Mouse (Mus musculus) olfactory bulb, adult 2 months (tissue): ENCODE measurements at regions not wholly inside any gene's neighbourhood (a gene's known extent, or its start where the extent isn't known, plus 50 kb on each side); places are given as distances from the start of the nearest gene placed in this dataset.
"Not testable (repeated sequence)": the region's sequence is repeated elsewhere in the genome, so short reads cannot be mapped to it uniquely, and the experiment has no call there.

Source experiments
- H3K27ac ChIP-seq: fragments of 200-500 bp; 2 replicates; pipeline ENCODE4 v1.5.1; 2012; ENCODE audit warnings: low read depth, low read length; ENCODE audit not compliant: insufficient read depth
- H3K4me1 ChIP-seq: fragments of 200-500 bp; 2 replicates; pipeline ENCODE4 v1.6.1; 2012; ENCODE audit warnings: low read length; ENCODE audit not compliant: control insufficient read depth, insufficient read depth
- H3K4me3 ChIP-seq: fragments of 200-500 bp; 2 replicates; pipeline ENCODE4 v1.5.1; 2012; ENCODE audit warnings: mild to moderate bottlenecking, low read depth, low read length, moderate library complexity; ENCODE audit not compliant: insufficient read depth
- CTCF ChIP-seq: fragments of 200-500 bp; IDR thresholded peaks from 2 replicates; pipeline ENCODE4 v1.5.1; 2012; ENCODE audit warnings: low read depth, mild to moderate bottlenecking, low read length, moderate library complexity; ENCODE audit not compliant: insufficient read depth
- POLR2A ChIP-seq: fragments of 200-500 bp; IDR thresholded peaks from 2 replicates; pipeline ENCODE4 v1.6.1; 2012; ENCODE audit warnings: mild to moderate bottlenecking, low read depth, low read length, moderate library complexity; ENCODE audit not compliant: insufficient read depth
- WGBS: fragments of 180-500 bp; shearing (Covaris S2); methylation state at CpG from one replicate; pipeline ENCODE4 v1.1.7; 2018; 5-methylcytosine and 5-hydroxymethylcytosine counted together

DNA sequence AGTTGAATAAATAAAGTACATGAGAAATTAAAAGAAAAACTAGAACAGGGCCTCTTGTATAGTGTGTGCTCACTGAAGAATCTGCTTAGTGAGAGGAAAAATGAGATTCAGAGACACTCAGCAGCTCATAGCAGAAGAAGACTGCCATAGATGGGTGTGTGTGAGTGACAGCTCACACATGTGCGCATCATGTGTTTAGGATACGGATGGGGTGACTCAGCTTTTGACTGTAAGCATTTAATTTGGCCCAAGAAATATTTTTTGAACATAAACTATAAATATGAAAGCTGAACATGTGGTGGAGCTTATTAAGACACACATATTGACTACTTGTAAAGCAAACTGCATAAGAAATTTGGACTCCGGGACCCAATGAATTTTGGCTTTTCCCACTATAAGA is 136.1 kb upstream of the 1700025G04Rik start:
- Histone ChIP-seq H3K4me1 (no peaks in the 10 kb centered on the region), H3K27ac (no peak overlapping the region), H3K4me3 (no peak overlapping the region)
- WGBS = 92% methylated on average over 3 of the region's 3 CpGs
- TF ChIP-seq POLR2A (no peak), CTCF (no peak)

DNA sequence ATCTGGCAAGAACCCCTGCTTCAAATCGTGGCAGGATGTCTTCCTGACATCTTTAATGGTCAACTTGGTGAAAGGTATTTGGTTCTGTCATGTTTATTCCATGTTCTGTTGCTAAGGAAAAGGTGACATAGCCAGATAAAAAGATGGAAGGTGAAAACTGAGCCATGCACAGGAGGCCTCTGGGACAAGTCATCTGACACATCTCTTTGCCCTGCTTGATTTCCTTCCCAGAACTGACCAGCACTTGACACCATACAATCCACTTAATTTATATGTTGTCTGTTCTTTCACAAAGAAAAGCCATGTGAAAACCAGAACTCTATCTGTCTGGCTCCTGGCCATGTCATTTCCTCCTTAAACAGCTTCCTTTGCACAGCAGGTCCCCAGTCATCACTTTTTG is 133.7 kb upstream of the 1700025G04Rik start:
- no peak overlapping the region for H3K27ac ChIP-seq
- no peak overlapping the region for H3K4me3 ChIP-seq
- 74% methylated on average over 1 of the region's 1 CpGs for WGBS
- TF ChIP-seq CTCF = no peak
- no peak for TF ChIP-seq POLR2A
- 0 out of 2 replicates have a peak, but pooled peaks cover 2% of the 10 kb centered on the region for H3K4me1 ChIP-seq

DNA sequence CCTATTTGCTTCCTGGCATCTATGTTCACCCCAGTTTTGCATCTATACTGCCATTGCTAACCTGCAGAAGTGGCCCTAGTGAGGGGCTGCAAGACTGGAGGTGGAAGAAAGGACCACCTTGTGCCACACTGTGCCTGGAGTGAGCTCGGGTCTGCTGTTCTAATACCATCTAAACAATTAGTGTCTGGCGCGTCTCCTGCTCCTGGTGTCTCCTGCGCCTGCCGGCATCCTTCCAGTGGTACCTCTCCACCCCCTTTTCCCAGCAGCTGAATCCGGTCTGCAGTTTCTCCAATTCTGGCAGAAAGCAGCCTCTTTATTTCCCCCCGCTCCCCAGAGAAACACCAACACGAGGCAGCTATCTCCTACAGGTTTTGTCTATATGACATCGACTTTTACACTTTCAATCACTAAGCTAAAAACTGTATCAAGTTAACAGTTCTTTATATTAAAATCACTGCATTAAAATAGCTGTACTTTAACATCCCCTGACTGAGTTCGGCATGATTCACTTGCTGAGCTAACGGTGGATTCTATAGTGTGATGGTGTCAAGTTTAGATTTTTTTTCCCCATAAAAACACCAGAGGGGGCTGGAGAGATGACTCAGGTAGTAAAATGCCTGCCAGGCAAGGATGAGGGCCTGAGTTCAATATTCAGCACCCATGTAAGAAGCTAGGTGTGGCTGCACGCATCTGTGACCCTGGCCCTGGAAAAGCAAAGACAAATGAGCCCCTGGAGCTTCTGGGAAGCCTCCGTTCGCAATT is 131.1 kb upstream of the 1700025G04Rik start:
- 65% methylated on average over 14 of the region's 14 CpGs for WGBS
- Histone ChIP-seq H3K4me3 (no peak overlapping the region), H3K27ac (no peak overlapping the region), H3K4me1 (0 out of 2 replicates have a peak, but pooled peaks cover 2% of the 10 kb centered on the region)
- TF ChIP-seq POLR2A (no peak), CTCF (no peak)

DNA sequence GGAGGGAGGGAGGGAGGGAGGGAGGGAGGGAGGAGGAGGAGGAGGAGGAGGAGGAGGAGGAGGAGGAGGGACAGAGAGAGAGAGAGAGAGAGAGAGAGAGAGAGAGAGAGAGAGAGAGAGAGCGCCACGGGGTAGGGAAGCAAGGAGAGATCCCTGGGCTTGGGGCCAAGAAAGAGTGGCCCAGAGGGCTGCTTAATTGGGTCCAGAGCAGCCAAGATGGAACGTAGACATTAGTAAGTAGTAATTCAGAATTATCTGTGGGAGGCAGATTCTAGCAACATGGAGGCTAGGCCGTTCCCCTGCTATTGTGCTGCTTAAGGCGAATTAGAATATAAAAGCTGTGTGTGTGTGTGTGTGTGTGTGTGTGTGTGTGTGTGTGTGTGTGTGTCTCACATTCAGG is 129.8 kb upstream of the 1700025G04Rik start:
- not testable (repeated sequence) for H3K4me1 ChIP-seq, H3K27ac ChIP-seq, H3K4me3 ChIP-seq
- 28% methylated on average over 5 of the region's 5 CpGs for WGBS

DNA sequence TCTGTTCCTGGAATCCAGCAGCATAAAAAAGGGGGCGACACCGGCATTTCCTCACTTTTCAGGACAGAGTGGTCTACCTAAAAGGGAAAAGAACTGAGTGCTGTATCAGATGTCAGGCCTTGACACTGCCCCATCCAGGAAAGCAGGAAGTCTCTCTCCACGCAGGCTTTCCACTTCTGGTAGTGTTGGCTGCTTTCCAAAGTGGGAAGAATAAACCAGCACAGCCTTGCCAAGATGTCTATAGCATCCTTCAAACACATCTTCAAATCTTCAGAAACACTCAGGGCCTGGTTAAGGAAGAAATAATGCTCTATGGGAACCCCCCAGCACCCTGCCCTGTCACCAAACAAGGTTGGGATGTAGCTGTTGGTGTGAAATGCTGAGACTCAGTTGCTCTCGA is 127.5 kb upstream of the 1700025G04Rik start:
- Histone ChIP-seq H3K4me1 (0 out of 2 replicates have a peak, but pooled peaks cover 2% of the 10 kb centered on the region), H3K27ac (no peak overlapping the region), H3K4me3 (no peak overlapping the region)
- TF ChIP-seq CTCF (no peak), POLR2A (no peak)
- 67% methylated on average over 4 of the region's 4 CpGs for WGBS

DNA sequence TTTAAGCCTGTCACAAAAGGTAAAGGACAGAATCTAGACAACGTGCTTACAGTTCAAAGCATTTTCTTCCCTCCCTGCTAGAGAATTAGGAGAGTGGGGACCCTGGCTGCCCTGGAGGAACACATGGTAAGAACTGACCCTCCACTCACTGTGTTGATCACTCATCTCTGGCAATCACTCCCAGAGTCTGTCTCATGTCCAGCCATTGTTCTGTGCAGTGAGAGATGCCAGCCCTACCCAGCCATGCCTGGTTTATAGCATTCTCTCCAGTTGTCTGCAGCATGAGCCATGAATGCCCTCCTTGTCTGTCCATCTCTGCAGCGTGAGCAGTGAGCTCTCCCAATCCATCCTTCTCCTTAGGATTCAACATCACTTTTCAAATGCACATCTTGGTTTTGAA is 124.5 kb upstream of the 1700025G04Rik start:
- Histone ChIP-seq H3K4me1 (no peaks in the 10 kb centered on the region), H3K4me3 (no peak overlapping the region), H3K27ac (no peak overlapping the region)
- no peak for TF ChIP-seq CTCF
- no peak for TF ChIP-seq POLR2A
- 74% methylated on average over 2 of the region's 2 CpGs for WGBS

DNA sequence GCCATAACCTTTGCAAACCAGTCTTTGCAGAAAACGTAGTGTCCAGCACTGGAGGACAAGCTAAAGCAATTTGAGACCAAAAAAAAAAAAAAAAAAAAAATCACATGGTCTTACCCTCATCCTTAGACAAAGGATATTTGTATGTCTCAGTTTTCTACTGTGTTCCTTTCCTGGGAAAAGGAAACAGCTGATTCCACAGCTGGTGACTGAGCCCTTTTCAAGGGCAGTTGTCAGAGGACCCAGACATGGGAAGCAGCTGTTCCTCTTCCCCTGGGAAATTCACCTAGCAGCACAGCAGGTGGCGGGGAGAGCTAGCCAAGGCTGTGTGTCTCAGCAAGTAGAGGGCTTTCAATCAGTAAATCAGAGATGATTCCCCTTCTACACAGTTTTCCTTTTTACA is 113.3 kb upstream of the 1700025G04Rik start:
- H3K4me3 ChIP-seq = no peak overlapping the region
- WGBS = 70% methylated on average over 2 of the region's 2 CpGs
- TF ChIP-seq POLR2A = no peak
- TF ChIP-seq CTCF = no peak
- no peak overlapping the region for H3K27ac ChIP-seq
- no peaks in the 10 kb centered on the region for H3K4me1 ChIP-seq

DNA sequence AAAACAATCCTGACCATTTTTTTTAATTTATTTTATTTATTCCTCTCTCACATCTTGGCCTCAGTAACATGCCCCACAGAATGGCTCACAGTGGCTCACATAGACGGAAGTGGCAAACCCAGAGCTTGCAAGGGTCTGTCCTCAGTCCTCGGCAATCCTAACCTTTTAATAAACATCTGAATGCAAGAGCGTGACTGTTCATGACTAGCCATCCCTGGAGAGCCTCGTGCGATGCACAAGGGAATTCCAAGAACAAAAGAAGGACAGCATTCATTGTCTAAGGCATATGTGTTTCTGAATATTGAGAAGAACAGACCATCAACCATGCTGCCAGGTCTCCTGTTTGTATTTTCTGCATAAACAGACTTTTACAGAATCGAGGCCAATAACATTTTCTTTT is 98.8 kb upstream of the 1700025G04Rik start:
- no peak overlapping the region for H3K27ac ChIP-seq
- 80% methylated on average over 6 of the region's 6 CpGs for WGBS
- TF ChIP-seq CTCF (no peak), POLR2A (no peak)
- H3K4me3 ChIP-seq = no peak overlapping the region
- H3K4me1 ChIP-seq = no peaks in the 10 kb centered on the region

DNA sequence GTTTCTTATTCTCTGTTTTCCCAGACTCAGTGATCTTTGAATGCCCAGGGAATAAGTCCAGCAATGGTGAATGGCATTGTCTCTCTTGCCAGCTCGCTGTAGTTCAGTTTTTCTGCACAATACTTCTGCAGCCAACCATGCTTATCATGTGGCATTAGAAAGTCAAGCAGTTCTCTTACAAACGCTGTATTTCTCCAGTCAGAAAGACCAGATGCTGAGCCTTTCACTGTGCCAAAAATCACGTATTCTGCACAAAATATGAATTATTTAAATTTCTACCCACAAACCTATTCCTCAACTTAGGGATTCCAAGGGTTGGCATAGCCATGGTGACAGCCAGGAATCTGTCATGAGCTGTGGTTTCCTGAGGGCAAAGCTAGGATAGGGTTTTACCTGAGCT is 95.0 kb upstream of the 1700025G04Rik start:
- TF ChIP-seq CTCF (no peak), POLR2A (no peak)
- Histone ChIP-seq H3K4me1 (no peaks in the 10 kb centered on the region), H3K4me3 (no peak overlapping the region), H3K27ac (no peak overlapping the region)
- 47% methylated on average over 3 of the region's 3 CpGs for WGBS
